Mouse (Mus musculus) frontal cortex, postnatal 25 days (tissue): ENCODE measurements around the gene Rabgap1l.
A peak's percentile ranks its signal among the peaks of the same experiment; 100 is the strongest.

Experiments used
- DNase-seq, 2 experiments: peaks; one replicate each; pipeline ENCODE4 v3.0.0; 2022; ENCODE audit warnings: low spot score in 2 of 2

Gene Rabgap1l

GRCm38 (mm10) chr1:160245954-160246353 is 547.1 kb downstream of the Rabgap1l start:
- DNase-seq, result no peak

DNA sequence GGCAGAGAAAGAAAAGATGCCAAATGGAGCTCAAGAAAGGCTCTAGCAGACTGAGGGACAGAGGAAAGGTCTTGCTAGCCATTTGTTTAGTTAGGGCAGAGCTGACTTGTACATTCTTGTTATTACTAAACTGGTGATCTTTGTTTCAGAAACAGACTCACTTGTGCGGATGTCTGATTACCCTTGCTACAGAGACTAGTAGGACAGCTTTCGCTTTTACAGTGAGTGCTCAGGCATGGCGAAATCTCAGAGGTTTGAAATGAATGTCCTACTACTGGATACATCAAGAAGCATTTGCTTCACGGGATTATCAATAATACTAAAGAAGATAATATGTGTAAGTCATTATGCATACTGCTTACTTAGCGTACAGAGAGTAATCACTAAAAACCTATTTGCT is 548.3 kb downstream of the Rabgap1l start:
- DNase-seq, result no peak

- DNase-seq, result no peak
Measured at GRCm38 (mm10) chr1:160240091-160240490, 552.9 kb downstream of the Rabgap1l start.

GRCm38 (mm10) chr1:160238852-160239443 is 554.1 kb downstream of the Rabgap1l start:
- DNase-seq, result no peak

DNA sequence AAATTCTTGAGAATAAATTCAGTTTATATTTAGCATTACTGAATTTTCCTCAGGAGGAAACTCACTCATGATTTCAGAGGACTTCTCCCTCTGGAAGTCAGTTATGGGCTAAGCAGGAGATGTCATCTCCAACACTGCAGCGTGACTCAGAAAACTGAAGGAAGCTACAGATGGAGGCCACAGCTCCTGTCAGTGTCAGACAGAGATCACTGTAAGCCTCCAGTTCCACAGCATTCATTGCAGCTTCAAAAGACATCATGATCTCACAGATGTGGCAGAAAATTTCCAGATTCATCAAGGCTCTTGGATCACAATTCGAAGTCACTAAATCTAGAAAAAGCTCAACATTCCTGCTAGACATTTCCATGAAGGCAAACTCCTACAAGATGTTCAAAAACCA is 555.0 kb downstream of the Rabgap1l start:
- DNase-seq, result no peak

DNA sequence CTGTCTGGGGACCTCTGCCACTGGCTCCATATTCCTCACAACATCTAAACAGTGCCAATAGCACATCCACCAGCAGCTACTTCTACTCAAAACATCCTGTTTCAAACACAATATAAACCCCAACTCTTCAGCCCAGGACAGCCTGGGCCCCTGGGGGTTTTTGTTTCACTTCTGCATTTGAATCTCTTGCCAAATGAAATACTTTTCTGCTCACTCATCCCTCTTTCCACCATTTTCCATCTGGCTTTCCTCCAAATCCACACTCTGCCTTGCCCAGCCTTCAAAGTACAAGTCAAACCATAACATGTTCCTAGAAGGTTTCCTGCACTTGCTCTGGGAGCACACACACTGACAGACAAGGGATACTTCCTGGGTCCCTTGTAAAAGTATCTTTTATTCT is 559.1 kb downstream of the Rabgap1l start:
- no peak for DNase-seq

- DNase-seq, result no peak
Measured at GRCm38 (mm10) chr1:160232113-160232512, 560.9 kb downstream of the Rabgap1l start.

DNA sequence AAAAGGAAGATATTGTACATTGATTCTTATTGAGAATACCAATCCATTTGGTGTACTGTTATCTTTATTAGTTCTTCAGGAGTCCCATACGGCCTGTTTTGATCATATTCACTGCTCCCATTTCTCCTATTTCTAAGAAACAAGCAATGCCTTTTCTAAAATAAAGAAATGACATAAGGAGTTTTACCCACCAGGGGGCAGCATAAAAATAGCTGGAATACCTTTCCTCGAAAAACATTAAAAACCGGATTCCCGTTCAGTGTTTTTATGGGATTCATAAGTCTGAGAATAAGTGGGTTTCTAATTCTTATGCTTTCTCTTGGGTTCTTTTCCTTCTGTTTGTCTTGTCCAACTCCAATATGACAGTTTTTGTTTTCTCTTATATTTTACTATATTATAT is 562.0 kb downstream of the Rabgap1l start:
- no peak for DNase-seq

DNA sequence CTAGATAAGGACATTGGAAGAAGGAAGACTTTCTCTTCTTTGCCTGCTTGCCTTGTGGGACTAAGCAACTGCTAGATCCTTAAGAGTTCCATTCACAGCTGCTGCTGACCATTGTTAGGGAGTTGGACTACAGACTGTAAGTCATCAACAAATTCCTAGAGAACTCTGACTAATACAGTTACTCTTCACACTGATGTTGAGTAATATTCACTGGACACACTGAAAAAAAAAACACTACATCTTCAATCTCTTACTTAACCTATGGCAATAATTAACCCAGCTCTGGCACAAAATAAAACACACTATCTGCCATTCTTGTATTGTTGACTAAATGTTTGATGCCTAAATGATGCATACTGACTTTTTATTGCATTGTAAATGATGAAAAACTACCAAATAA is 565.2 kb downstream of the Rabgap1l start:
- no peak for DNase-seq

GRCm38 (mm10) chr1:160227196-160227595 is 565.8 kb downstream of the Rabgap1l start:
- no peak for DNase-seq

- DNase-seq, result no peak
Measured at GRCm38 (mm10) chr1:160224093-160224492, 568.9 kb downstream of the Rabgap1l start.

DNA sequence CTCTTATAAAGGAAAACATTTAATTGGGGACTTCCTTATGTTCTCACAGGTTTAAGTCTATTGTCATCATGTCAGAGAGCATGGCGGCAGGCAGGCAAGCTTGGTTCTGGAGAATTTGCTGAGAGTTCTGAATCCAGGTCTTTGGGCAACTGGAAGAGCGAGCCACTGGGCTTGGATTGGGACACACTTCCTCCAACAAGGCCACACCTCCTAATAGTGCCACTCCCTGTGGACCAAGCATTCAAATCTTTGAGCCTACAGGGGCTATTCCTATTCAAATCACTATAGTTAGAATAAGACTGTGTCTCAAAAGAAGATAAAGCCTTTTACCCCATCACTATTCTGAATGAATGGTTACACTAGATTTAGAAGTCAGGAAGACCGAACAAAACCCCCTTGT is 575.1 kb downstream of the Rabgap1l start:
- no peak for DNase-seq

GRCm38 (mm10) chr1:160214171-160214570 is 578.8 kb downstream of the Rabgap1l start:
- DNase-seq, result no peak

DNA sequence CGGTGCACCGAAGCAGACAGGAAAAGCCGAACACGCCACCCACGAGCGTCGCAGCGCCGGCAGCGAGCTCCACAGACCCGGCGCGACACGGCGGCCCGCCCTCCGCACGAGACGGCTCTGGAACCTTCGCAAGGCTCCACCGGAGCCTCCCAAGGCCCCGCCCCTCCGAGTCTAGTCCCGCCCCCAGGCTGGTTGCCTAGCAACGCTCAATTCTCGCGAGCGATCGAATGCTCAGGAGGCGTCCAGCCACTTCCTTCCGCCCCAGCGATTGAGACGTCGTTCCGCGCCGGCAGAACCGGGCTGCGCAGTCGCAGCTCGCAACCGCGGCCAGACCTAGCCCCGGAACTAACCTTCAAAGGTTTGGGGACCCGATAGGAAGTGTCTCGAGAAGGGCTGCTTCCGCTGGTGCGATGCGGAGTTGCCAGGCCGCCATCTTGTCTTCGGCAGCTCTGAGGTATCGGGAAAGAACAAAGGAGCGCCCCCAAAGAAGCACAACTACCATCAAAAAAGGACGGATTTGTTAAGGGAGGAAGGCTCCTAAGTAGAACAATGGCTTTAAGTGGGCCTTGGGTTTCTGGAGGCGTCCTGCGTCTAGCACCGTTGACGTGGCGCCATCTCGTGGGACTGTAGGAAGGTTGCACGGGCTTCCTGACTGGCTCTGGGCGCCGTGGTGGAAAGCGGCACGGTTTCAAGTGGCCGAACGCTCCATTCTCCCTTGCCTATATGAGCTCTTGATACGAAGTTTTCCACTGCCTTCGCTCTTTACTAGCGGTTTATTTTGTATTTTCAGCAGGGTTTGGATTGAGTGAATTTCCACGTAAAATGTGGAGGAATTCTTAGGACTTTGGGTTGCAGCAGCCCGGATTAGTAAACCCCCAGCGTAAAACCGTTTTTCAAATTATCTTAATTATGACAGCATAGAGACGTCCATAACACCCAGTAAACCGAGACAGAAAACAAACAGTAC is 580.0 kb downstream of the Rabgap1l start, which contains the start of gene Cacybp:
TSS of gene Cacybp (minus strand) at position 173 of the 967 bp plus-strand sequence.
- peak; percentile 99 for DNase-seq

- DNase-seq, result peak in 1 of 2 experiments; percentile 46
Measured at GRCm38 (mm10) chr1:160212123-160212691, 580.8 kb downstream of the Rabgap1l start.

GRCm38 (mm10) chr1:160211597-160212122 is 581.4 kb downstream of the Rabgap1l start:
- DNase-seq, result no peak

DNA sequence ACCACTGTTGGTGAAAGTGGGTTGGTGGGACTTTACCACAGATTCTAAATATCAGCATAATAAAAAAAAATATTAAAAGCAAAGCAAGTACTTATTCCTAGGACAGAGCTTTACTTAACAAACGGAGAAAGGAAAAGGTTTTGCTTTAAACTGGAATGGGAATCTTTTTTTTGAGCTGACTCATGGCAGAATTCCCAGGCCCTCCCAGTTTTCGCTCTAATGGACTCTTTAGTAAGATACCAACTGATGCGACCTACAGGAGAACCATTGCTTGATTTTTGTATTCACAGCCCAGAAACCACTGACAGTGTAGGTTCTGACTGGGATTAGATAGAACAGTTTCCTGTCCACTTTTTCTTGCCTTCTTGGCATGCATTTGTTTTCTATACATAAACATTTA is 582.4 kb downstream of the Rabgap1l start:
- no peak for DNase-seq

GRCm38 (mm10) chr1:160209844-160210243 is 583.2 kb downstream of the Rabgap1l start:
- DNase-seq, result no peak

DNA sequence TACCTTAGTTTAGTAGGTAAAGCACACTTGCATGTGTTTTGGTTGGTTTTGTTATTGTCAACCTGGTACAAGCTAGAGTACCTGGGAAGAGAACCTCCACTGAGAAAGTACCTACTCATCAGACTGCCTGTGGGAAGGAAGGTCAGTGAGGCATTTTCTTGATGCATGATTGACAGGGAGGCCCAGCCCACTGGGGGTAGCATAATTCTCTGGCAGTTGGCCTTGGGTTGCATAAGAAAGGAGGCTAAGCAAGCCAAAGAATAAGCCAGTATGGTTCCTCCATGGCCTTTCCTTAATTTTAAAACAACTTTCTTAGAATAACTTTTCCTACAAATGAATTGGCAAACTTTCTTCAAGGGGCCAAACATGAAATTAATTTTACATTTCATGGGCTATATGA is 587.5 kb downstream of the Rabgap1l start:
- DNase-seq, result no peak

GRCm38 (mm10) chr1:160195337-160195663 is 597.7 kb downstream of the Rabgap1l start:
- DNase-seq, result no peak

- DNase-seq, result peak; percentile 92 to 95
Measured at GRCm38 (mm10) chr1:160194529-160195336, 598.3 kb downstream of the Rabgap1l start, which contains the start of gene Mrps14. TSS of gene Mrps14 (plus strand) at chr1:160195215.

- peak; percentile 37 to 39 for DNase-seq
Measured at GRCm38 (mm10) chr1:160184506-160184905, 608.5 kb downstream of the Rabgap1l start.
